Mouse (Mus musculus) C2C12 (cell line): ENCODE measurements around the gene Cib4. TPM values are rescaled to one million over a fixed set of nuclear protein-coding genes. Genes with fewer than 3 reads are reported as not detected.

Source experiments
- H3K27me3 ChIP-seq: one replicate; pipeline ENCODE4 v1.6.1; 2011; ENCODE audit not compliant: control insufficient read depth, insufficient read depth, insufficient read length
- H3K36me3 ChIP-seq: one replicate; pipeline ENCODE4 v1.6.1; 2011; ENCODE audit not compliant: control insufficient read depth, insufficient read depth
- H3K4me3 ChIP-seq: one replicate; pipeline ENCODE4 v1.5.1; 2011; ENCODE audit warnings: mild to moderate bottlenecking, control low read depth; ENCODE audit not compliant: poor library complexity, insufficient read depth, severe bottlenecking
- H3K79me2 ChIP-seq: one replicate; pipeline ENCODE4 v1.6.1; 2011; ENCODE audit not compliant: control insufficient read depth, insufficient read depth
- H3K79me3 ChIP-seq: one replicate; pipeline ENCODE4 v1.6.1; 2011; ENCODE audit warnings: low read depth, control low read depth
- H3ac ChIP-seq: one replicate; pipeline ENCODE3; 2011; ENCODE audit warnings: low read depth; ENCODE audit not compliant: control insufficient read depth, insufficient read length
- CEBPB ChIP-seq: IDR thresholded peaks from one replicate; pipeline ENCODE4 v1.6.1; 2011; ENCODE audit warnings: low read depth, mild to moderate bottlenecking, control low read depth, moderate library complexity
- CTCF ChIP-seq: IDR thresholded peaks from one replicate; pipeline ENCODE4 v1.5.1; 2011; ENCODE audit not compliant: control insufficient read depth, insufficient read depth, insufficient read length
- FOSL1 ChIP-seq: IDR thresholded peaks from one replicate; pipeline ENCODE4 v1.8.0; 2011; ENCODE audit warnings: mild to moderate bottlenecking, low read length; ENCODE audit not compliant: poor library complexity, insufficient read depth, severe bottlenecking
- MAX ChIP-seq: IDR thresholded peaks from one replicate; pipeline ENCODE4 v1.6.1; 2011; ENCODE audit warnings: mild to moderate bottlenecking, control low read depth
- MYOD1 ChIP-seq: IDR thresholded peaks from one replicate; pipeline ENCODE4 v1.6.1; 2011; ENCODE audit warnings: low read depth; ENCODE audit not compliant: control insufficient read depth, insufficient read length
- MYOG ChIP-seq: IDR thresholded peaks from one replicate; pipeline ENCODE4 v1.6.1; 2011; ENCODE audit not compliant: control insufficient read depth, insufficient read length; ENCODE audit errors: extremely low read depth
- USF1 ChIP-seq: IDR thresholded peaks from one replicate; pipeline ENCODE4 v1.6.1; 2011; ENCODE audit warnings: low read depth, mild to moderate bottlenecking, control low read depth, moderate library complexity
- long read RNA-seq, 2 experiments: library from polyadenylated mRNA; unstranded; transcript quantifications; one replicate each; pipeline ENCODE4 v2.0.0; 2019 to 2020
- polyA plus RNA-seq: library from polyadenylated mRNA; unstranded; fragments of >200 nt; fragmentation: generic; extraction: Trizol; gene quantifications from one replicate; pipeline ENCODE4 v1.2.1, GENCODE M21; 2012; ENCODE audit warnings: missing spikeins

Cib4 gene
- not detected for polyA plus RNA-seq
- long read RNA-seq, experiment 1, result 0 reads
- long read RNA-seq, experiment 2, result 0 reads

DNA sequence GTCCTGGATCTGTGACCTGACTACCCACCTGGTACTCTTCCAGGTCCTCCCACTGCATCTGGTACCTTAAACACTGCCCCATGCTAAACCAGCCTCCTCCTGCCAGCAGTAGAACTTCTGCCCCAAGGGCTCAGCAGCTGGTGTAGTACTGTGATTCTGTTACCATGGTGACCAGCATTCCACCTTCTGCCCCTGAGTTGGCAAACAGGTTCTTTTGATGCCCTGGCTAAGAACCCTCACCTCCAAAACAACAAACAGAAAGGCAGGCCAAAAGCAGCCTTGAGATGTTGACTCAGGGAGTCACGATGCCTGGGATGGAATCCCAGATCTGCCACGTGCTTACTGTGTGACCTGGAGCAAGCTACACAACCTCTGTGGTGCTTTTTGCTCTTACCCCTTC, at the start of gene Cib4:
Gene Cib4 (minus strand): TSS at position 139 of the 400 bp plus-strand sequence.
- H3K79me3 ChIP-seq, result no peaks in the 10 kb centered on the region
- no peaks in the 10 kb centered on the region for H3K79me2 ChIP-seq
- no peak within 1 kb of the TSS for H3K4me3 ChIP-seq
- no peaks in the 10 kb centered on the region for H3K36me3 ChIP-seq
- TF ChIP-seq MYOG, result no peak
- no peak for TF ChIP-seq CTCF
- TF ChIP-seq CEBPB, result no peak
- TF ChIP-seq USF1, result no peak
- TF ChIP-seq FOSL1, result no peak
- no peak for TF ChIP-seq MAX
- TF ChIP-seq MYOD1, result no peak
- H3K27me3 ChIP-seq, result peaks cover 57% of the 10 kb centered on the region
- H3ac ChIP-seq, result no peak within 1 kb of the TSS

DNA sequence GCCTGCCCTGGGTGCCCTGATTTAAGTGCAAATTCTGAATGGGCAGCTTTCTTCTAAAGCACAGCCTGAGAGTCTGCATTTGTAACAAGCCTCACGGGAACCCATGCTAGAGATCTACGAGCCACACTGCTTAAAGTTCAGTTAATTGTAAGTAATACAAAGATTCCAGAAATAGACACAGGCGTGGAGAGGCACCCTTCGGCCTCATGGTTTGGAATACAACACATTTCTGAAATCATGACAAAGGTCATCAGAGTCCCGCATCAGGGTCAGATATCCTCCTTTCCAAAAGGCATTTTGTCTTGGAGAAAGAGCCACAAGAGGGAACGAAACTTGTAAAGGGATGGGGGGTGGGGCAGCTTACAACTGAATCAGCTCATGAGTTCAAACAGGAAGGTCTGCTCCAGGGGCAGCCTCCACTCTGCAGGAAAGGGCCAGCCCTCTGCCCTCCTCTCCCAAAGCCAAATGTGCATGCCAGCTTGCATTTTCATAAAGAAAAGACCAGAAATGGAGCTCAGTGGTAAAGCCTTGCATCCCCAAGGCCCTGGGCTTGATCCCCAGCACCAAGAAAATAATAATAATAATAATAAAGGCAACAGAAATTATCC, 49.4 kb upstream of the Cib4 start:
- Histone ChIP-seq H3K4me3 (no peak overlapping the region), H3K27me3 (peaks cover 56% of the 10 kb centered on the region)

DNA sequence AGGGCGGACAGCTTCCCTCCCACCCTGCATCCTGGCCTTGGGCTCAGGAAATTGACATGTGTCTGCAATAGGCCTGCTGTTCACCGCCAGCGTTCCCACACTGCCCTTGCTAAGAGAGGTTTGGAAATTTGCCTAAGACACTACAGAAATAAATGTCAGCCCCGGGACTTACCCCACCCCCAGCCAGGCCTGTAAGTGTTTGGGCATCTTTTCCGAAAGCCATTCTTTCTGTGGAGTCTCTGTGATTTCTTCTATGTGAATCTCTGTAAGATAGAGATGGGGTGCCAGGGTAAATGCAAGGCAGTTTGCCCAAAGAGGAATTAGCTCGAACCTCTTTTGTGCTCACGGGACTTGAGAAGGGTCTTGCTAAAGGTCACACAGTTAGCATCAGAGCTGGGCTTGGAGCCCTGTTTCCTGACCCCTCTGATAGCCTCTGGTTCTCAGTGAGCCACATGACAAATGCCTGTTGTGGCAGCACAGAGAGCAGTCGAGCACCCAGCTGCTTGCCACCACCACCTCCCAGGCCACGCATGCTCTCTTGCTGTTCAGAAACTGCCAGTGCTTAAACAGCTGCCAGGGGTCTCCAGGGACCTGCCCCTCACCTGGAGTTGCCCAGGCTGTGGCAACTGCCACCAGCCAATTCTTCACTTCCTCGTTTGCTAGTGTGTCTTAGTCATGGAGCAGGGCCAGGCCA, 48.3 kb upstream of the Cib4 start:
- Histone ChIP-seq H3ac (no peak overlapping the region), H3K4me3 (no peak overlapping the region), H3K27me3 (peaks cover 56% of the 10 kb centered on the region), H3K79me3 (no peaks in the 10 kb centered on the region), H3K79me2 (no peaks in the 10 kb centered on the region), H3K36me3 (no peaks in the 10 kb centered on the region)
- no peak for TF ChIP-seq FOSL1
- no peak for TF ChIP-seq MYOD1
- TF ChIP-seq MAX, result no peak
- TF ChIP-seq MYOG, result no peak
- no peak for TF ChIP-seq CTCF
- TF ChIP-seq CEBPB, result no peak
- no peak for TF ChIP-seq USF1

More for the DNA sequence above, 49.4 kb upstream of the Cib4 start:
- no peaks in the 10 kb centered on the region for H3K36me3 ChIP-seq
- H3ac ChIP-seq, result no peak overlapping the region
- no peaks in the 10 kb centered on the region for H3K79me2 ChIP-seq
- no peaks in the 10 kb centered on the region for H3K79me3 ChIP-seq
- TF ChIP-seq CEBPB (no peak), MAX (no peak), MYOG (no peak), FOSL1 (no peak), MYOD1 (no peak), USF1 (no peak), CTCF (no peak)

DNA sequence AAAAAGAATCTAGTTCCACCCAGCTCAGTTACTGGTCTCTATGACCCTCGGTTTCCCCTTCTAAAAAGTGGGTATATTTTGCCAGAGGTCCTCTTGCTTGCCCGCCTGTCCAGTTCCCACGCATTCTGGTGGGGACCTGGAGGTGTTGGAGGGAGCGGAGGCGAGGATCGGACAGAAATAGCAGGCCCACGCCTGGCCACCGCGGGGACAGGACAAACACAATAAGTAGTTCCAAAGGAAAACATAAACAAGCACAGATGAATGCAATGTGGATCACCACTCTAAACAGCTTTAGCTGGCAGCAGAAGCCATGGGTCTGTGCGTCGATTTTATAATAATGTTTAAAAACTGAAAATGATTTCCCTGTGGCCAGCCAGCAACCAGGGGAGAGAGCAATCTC, 47.7 kb upstream of the Cib4 start:
- peaks cover 57% of the 10 kb centered on the region for H3K27me3 ChIP-seq
- no peaks in the 10 kb centered on the region for H3K79me2 ChIP-seq

DNA sequence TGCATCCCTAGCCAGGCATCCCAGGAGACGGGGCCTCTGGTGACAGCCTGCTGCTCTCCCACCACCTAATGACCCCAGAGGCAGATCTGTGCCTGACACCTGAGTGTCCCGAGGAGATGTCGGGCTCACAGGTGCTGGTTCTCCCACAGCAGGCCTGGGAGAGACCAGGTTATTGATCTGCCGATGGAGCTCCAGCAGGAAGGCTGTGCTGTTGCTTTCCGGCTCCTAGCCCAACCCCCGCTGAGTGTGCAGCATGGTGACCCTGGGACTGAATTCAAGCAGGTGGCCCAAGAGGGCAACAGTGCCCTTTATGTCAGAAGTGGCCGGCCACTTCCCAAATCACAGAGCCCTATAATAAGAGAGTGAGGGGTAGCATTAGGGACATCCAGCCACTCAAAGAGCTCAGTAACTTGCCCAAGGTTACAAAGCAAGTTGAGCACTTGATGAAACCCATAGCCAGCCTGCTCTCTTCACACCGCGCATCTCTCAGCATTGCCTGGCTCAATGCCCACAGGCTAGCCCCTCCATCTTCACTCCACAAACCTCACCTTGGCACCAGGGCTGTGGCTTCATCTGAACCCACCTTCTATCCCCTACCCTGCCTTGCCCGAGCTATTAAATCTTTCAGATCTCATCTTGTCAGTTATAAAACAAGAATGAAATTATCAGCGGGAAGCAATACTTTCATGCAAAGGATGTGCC, 46.8 kb upstream of the Cib4 start:
- TF ChIP-seq USF1 (no peak), MAX (no peak), CEBPB (no peak), MYOD1 (no peak)

More for the DNA sequence above, 47.7 kb upstream of the Cib4 start:
- no peak overlapping the region for H3ac ChIP-seq
- H3K36me3 ChIP-seq, result no peaks in the 10 kb centered on the region
- no peaks in the 10 kb centered on the region for H3K79me3 ChIP-seq
- TF ChIP-seq MYOD1 (no peak), FOSL1 (no peak), MYOG (no peak), CTCF (no peak), MAX (no peak), CEBPB (no peak), USF1 (no peak)
- no peak overlapping the region for H3K4me3 ChIP-seq

More for the DNA sequence above, 46.8 kb upstream of the Cib4 start:
- Histone ChIP-seq H3K27me3 (peaks cover 58% of the 10 kb centered on the region), H3ac (no peak overlapping the region), H3K79me2 (no peaks in the 10 kb centered on the region), H3K36me3 (no peaks in the 10 kb centered on the region), H3K79me3 (no peaks in the 10 kb centered on the region), H3K4me3 (no peak overlapping the region)
